In genomic region chr6:114876033-114876432, GRCm38 (mm10) we compare ENCODE assay signal across 8 mouse cellular contexts.
DNase-seq lines count a peak whose midpoint lies in the region; ATAC-seq and TF ChIP-seq lines count a peak whose summit lies in the region.

No protein-coding gene starts in this region.

- peaks cover 7% of the 10 kb centered on the region for H3K36me3 ChIP-seq in kidney, embryonic 15.5 days
- H3K36me3 ChIP-seq in embryonic facial prominence, embryonic 15.5 days, result 0 out of 2 replicates have a peak, but pooled peaks cover 5% of the 10 kb centered on the region
- H3K36me3 ChIP-seq in intestine, postnatal 0 days (ENCODE audit: control insufficient read depth, insufficient read depth), result peaks cover 5% of the 10 kb centered on the region; the same call in 1 of the 2 replicates

- WGBS in kidney, embryonic 15.5 days, result 11% methylated on average over 4 of the region's 4 CpGs
- 23% methylated on average over 4 of the region's 4 CpGs for WGBS in embryonic facial prominence, embryonic 15.5 days
- WGBS in intestine, postnatal 0 days, result 33% methylated on average over 4 of the region's 4 CpGs

- no peaks in the 10 kb centered on the region for H3K9me3 ChIP-seq in kidney, embryonic 15.5 days (replicated peaks)
- H3K9me3 ChIP-seq in embryonic facial prominence, embryonic 15.5 days (replicated peaks), result no peaks in the 10 kb centered on the region
- no peaks in the 10 kb centered on the region for H3K9me3 ChIP-seq in intestine, postnatal 0 days (ENCODE audit: control insufficient read depth)

- 0 out of 2 replicates have a peak overlapping the region, but pooled peaks have one; percentile 85 for H3K4me2 ChIP-seq in kidney, embryonic 15.5 days
- H3K4me2 ChIP-seq in embryonic facial prominence, embryonic 15.5 days (replicated peaks), result peak overlapping the region; percentile 66; the same call in 1 of the 2 replicates
- no peak overlapping the region for H3K4me2 ChIP-seq in intestine, postnatal 0 days (replicated peaks; ENCODE audit: low read depth)

- peak overlapping the region; percentile 99 for H3K27ac ChIP-seq in kidney, embryonic 15.5 days
- peak overlapping the region; percentile 98 for H3K27ac ChIP-seq in embryonic facial prominence, embryonic 15.5 days (replicated peaks)
- peak overlapping the region; percentile 82 for H3K27ac ChIP-seq in intestine, postnatal 0 days (ENCODE audit: low read depth, low read length)

- no peaks in the 10 kb centered on the region for H3K27me3 ChIP-seq in kidney, embryonic 15.5 days
- H3K27me3 ChIP-seq in embryonic facial prominence, embryonic 15.5 days, result no peaks in the 10 kb centered on the region
- H3K27me3 ChIP-seq in intestine, postnatal 0 days (replicated peaks; ENCODE audit: control insufficient read depth, insufficient read depth, low read length), result no peaks in the 10 kb centered on the region

- no peak; the same call in 1 of the 2 replicates for ATAC-seq in kidney, embryonic 15.5 days (replicated peaks; ENCODE audit: low FRiP score)
- ATAC-seq in embryonic facial prominence, embryonic 15.5 days (ENCODE audit: insufficient number of reproducible peaks, low FRiP score, low TSS enrichment, low read depth), result no peak
- no peak for ATAC-seq in intestine, postnatal 0 days
- no peak for ATAC-seq in CD4-positive, CD25-positive, alpha-beta regulatory T cell, adult 4 months

- peak overlapping the region; percentile 37 for H3K9ac ChIP-seq in kidney, embryonic 15.5 days
- H3K9ac ChIP-seq in embryonic facial prominence, embryonic 15.5 days, result no peak overlapping the region
- H3K9ac ChIP-seq in intestine, postnatal 0 days (ENCODE audit: low read depth, low read length), result no peak overlapping the region

- TF ChIP-seq CTCF in intestine, postnatal 0 days (IDR thresholded peaks at IDR 0.05; ENCODE audit: low read depth), result no peak

- no peak for DNase-seq in kidney, postnatal 4 days
- peak; percentile 37 for DNase-seq in naive thymus-derived CD4-positive, alpha-beta T cell, adult 2 months (ENCODE audit: low read depth)
- DNase-seq in cerebellum, postnatal 36 days, result no peak
- DNase-seq in thymus, postnatal 4 days, result no peak

- H3K4me3 ChIP-seq in kidney, embryonic 15.5 days (replicated peaks), result no peak overlapping the region
- H3K4me3 ChIP-seq in embryonic facial prominence, embryonic 15.5 days (replicated peaks), result no peak overlapping the region
- no peak overlapping the region for H3K4me3 ChIP-seq in intestine, postnatal 0 days (ENCODE audit: low read depth, low read length)

- peaks cover 94% of the 10 kb centered on the region for H3K4me1 ChIP-seq in kidney, embryonic 15.5 days
- peaks cover 93% of the 10 kb centered on the region for H3K4me1 ChIP-seq in embryonic facial prominence, embryonic 15.5 days
- H3K4me1 ChIP-seq in intestine, postnatal 0 days (replicated peaks; ENCODE audit: control insufficient read depth, insufficient read depth, low read length), result peaks cover 29% of the 10 kb centered on the region
